Mouse (Mus musculus): ENCODE measurements around the gene Clpp. TPM values are rescaled to one million over a fixed set of nuclear protein-coding genes. Genes with fewer than 3 reads are reported as not detected.

Clpp gene
- 79.5 TPM for polyA plus RNA-seq (2017; shearing (Covaris generic))

DNA sequence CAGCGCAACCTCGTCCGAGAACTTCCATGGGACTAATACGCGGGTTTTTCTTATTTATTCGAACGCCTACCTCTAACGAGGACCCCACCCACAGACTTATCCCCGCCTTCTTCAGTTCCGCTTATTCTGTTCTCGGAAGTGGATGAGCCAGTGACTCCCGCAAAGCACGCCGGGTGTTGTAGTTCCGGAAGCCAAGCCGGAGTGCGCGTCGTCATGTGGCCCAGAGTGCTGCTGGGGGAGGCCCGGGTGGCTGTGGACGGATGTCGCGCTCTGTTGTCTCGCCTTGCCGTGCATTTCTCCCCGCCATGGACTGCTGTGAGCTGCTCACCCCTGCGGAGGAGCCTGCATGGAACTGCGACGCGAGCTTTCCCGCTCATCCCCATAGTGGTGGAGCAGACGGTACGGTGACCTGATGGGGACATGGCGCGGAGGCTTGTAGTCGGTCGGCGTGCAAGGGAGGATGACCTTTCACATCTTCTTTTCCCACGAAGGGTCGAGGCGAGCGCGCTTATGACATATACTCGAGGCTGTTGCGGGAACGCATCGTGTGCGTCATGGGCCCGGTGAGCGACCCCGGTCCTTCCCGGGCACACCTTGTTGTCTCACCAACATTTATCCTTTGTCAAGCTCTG is at the start of gene Clpp:
TSS of gene Clpp (plus strand) at position 191 of the 632 bp plus-strand sequence.

DNA sequence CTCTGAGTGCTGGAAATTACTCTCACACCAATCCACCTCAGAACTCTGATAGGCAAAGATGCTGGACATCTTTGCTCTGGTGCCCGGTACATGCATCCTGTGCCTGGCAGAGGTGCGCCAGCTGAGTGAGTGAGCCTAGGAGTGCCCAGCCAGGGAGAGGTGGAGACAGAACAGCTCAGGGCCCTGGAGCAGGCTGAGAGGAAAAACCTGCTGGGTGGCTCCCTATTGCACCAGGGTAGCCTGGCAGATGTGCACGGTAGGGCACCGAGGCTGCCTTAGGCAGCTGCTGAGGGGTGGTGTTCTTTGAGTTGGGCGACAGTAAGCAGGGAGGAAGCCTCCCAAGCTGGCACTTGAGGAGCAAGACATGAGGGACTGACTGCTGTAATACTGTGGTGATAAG is 8.1 kb upstream of the Clpp start, which contains the start of gene Acer1:
TSS of gene Acer1 (minus strand) at position 114 of the 400 bp plus-strand sequence.

DNA sequence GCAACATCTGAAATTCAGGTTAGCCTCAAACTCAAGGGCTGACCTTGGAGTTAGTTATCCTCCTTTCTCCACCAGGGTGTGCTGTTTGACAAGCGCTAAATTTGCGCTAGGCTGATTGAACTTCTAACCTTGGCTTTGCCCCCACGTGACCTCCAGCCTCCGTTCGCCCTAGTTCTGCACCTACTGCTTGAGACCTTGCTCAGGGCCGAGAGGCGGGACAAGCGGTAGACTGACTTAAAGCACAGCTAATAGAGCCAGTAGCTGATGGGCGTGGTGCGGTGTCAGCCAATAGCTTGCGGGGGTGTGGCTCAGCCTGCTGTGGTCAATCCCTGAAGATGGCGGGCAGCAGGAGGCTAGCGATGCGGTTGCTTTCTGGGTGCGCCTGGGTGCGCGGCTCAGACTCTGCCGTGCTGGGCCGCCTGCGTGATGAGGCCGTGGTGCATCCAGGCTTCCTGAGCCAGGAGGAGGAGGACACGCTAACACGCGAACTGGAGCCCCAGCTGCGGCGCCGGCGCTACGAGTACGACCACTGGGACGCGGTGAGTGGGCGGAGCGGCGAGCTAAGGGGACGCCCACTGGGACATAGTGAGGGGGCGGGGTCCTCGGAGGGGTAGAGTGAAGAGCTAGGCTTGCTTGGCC is 7.0 kb downstream of the Clpp start, which contains the start of gene Alkbh7:
TSS of gene Alkbh7 (plus strand) at position 311 of the 639 bp plus-strand sequence.

DNA sequence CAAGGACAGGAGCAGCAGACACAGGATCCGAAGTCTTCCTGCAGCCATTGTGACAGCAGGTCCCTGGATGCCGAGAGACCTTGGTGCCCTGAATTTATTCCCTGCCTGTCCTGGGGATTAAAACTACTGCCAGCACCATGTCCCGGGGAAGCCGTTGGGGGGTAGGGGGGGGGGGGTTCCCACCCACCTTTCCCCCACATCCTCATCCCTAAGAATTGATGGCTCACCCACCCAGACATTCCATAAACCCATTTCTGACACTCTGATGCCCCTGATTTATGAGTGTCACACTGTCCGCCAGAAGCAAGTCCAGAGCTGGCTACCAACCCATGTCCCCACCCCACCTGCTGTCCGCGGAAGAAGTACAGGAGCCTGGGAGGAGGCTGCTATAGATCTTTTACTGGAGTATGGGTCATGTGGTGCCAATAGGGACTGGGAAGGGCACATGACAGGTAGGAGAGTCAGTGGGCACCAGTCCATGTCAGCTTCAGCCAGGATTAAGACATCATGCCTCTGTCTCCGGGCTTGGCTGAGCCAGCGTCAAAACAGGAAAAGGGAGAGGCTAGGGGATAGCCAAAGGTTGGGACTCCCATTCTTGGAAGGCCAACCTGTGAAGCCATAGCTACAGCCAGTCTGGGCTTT is 10.0 kb downstream of the Clpp start, which contains the start of gene Pspn:
TSS of gene Pspn (minus strand) at position 51 of the 642 bp plus-strand sequence.

DNA sequence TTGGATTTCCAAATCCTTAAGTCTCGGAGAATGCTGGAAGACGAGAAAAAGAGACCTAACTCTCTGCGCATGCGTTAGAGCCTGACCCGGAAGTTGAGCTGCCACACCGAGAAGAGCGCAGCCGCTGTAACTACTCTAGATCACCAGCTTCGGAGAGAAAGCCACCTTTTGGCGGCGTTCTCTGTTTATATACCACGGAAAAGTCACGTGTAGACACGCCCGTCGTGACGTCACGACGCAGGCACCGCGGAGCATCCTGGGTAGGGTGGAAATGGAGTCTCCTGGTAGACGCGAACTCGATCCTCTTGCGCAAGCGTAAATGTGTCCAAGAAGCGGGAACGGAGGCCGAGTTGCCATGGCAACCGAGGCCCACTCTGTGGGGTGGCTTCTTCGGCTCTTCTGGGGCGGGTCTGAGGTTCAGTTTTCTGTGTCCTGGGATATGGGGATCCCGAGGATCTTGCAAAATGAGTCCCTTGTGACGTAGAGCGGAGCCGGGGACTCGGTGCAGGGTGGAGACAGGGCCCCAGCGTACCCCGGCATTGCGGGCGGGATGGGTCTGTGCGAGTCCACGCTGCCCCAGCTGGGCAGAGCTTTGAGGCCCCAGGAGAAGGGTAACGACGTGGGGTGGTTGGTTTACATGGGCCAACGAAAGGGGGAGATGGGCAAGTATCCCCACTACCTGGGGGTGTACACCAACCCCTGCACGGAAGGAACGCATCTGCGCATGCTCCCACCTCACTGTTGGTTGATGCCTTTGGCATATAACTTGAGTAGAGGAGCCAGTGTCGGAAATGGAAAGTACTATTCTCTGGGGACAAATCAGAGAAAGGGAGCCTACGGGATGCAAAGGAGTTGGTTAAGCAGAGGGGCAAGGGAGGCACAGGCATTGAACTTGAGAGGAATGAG is 21.4 kb downstream of the Clpp start, which contains the start of the genes Gtf2f1 and Gm17949:
TSS of gene Gtf2f1 (minus strand) at position 53 of the 906 bp plus-strand sequence.
TSS of gene Gm17949 (plus strand) at position 234 of the 906 bp plus-strand sequence.

DNA sequence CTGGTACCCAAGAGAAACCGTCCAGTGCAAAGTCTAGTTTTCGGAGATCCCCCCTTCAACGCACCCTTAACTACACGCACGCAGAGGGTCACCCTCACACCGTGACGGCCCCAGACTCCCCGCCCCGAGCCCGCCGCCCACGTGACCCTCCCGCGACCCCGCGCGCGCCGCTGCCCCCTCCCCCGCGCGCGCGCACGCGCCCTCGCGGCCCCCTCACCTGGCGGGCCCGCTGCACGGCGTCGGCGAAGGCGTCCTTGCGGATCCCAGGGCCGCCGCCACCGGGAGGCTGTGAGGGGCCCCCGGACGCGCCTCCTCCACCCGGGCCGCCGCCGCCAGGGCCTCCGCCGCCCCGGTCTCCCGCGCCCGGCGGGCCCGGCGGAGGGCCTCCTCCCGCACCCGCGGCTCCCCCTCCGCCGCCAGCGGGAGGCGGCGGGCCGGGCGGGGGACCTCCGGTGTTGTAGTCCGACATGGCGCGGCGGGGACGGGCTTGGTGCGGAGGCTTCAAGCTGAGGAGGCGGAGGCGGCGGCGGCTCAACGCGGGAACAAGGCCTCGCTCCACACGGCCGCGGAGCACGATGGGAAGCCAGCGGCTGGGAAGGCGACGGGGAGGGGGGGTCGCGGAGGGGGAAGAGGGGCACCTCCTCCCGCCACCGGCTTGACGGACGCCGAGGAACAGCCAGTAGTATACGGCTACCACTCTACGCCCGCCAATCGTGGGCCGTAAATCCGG is 41.0 kb downstream of the Clpp start, which contains the start of gene Khsrp:
TSS of gene Khsrp (minus strand) at position 592 of the 730 bp plus-strand sequence.

DNA sequence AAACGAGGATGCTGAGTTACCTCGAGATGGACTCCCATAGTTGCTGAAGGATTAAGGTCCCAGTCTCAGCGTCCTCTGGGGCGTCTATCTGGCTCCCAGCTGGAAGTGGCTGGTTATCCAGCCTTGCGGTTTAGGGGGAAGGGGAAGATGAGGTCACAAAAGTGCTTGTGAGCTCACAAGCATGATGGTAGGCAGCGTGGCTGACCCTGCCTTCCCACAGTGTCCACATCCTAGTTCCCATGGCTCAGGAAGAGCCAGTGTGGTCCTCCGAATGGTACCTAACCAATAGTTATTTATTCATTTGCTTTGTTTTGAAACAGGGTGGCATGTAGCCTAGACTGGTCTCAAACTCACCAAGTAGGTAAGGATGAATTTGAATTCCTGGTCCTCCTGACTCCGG is 51.4 kb downstream of the Clpp start, which contains the start of gene Slc25a41:
TSS of gene Slc25a41 (minus strand) at position 101 of the 400 bp plus-strand sequence.

Other genes starting within 250 kb of the Clpp start
- gene Nrtn, start 232.8 kb upstream of the Clpp start, polyA plus RNA-seq (2017; shearing (Covaris generic)): not detected
- 56.0 TPM for gene Dus3l, start 225.5 kb upstream of the Clpp start, polyA plus RNA-seq (2017; shearing (Covaris generic))
- 1.6 TPM for gene Prr22, start 220.1 kb upstream of the Clpp start, polyA plus RNA-seq (2017; shearing (Covaris generic))
- 1.5 TPM for gene Rfx2, start 159.3 kb upstream of the Clpp start, polyA plus RNA-seq (2017; shearing (Covaris generic))
- not detected for gene Acsbg2, start 115.9 kb upstream of the Clpp start, polyA plus RNA-seq (2017; shearing (Covaris generic))
- gene 1700061G19Rik, start 114.8 kb upstream of the Clpp start, polyA plus RNA-seq (2017; shearing (Covaris generic)): not detected
- gene Mllt1, start 54.9 kb upstream of the Clpp start, polyA plus RNA-seq (2017; shearing (Covaris generic)): 4.7 TPM
- not detected for gene Acer1, start 8.2 kb upstream of the Clpp start, polyA plus RNA-seq (2017; shearing (Covaris generic))
- gene Alkbh7, start 7.0 kb downstream of the Clpp start, polyA plus RNA-seq (2017; shearing (Covaris generic)): 43.6 TPM
- gene Pspn, start 9.7 kb downstream of the Clpp start, polyA plus RNA-seq (2017; shearing (Covaris generic)): 1.0 TPM
- 92.3 TPM for gene Gtf2f1, start 21.0 kb downstream of the Clpp start, polyA plus RNA-seq (2017; shearing (Covaris generic))
- gene Gm17949, start 21.2 kb downstream of the Clpp start, polyA plus RNA-seq (2017; shearing (Covaris generic)): 0.67 TPM
- 9.0 TPM for gene Khsrp, start 41.2 kb downstream of the Clpp start, polyA plus RNA-seq (2017; shearing (Covaris generic))
- not detected for gene Slc25a41, start 51.3 kb downstream of the Clpp start, polyA plus RNA-seq (2017; shearing (Covaris generic))
- gene Crb3, start 68.8 kb downstream of the Clpp start, polyA plus RNA-seq (2017; shearing (Covaris generic)): 1.2 TPM
- 3.2 TPM for gene Slc25a23, start 69.6 kb downstream of the Clpp start, polyA plus RNA-seq (2017; shearing (Covaris generic))
- gene Dennd1c, start 88.2 kb downstream of the Clpp start, polyA plus RNA-seq (2017; shearing (Covaris generic)): 333 TPM
- 2.2 TPM for gene Tubb4a, start 97.5 kb downstream of the Clpp start, polyA plus RNA-seq (2017; shearing (Covaris generic))
- 10.5 TPM for gene Tnfsf9, start 115.0 kb downstream of the Clpp start, polyA plus RNA-seq (2017; shearing (Covaris generic))
- gene Cd70, start 159.5 kb downstream of the Clpp start, polyA plus RNA-seq (2017; shearing (Covaris generic)): 1.0 TPM
- gene Tnfsf14, start 203.9 kb downstream of the Clpp start, polyA plus RNA-seq (2017; shearing (Covaris generic)): 10.2 TPM
- 2.6 TPM for gene C3, start 237.8 kb downstream of the Clpp start, polyA plus RNA-seq (2017; shearing (Covaris generic))